Mouse (Mus musculus) limb, embryonic 14.5 days (tissue): ENCODE data around the gene Hs6st3. TPM values are rescaled to one million over a fixed set of nuclear protein-coding genes. Genes with fewer than 3 reads are reported as not detected.
"Not testable (repeated sequence)": the region's sequence is repeated elsewhere in the genome, so short reads cannot be mapped to it uniquely, and the experiment has no call there.

ENCODE experiments used
- ATAC-seq: fragments of 200-750 bp; cut with Nextera tagmentation; 2 replicates; pipeline ENCODE4 v1.8.0; 2017; ENCODE audit warnings: low read depth, moderate number of reproducible peaks, moderate TSS enrichment; ENCODE audit not compliant: low FRiP score
- DNase-seq: peaks from one replicate; pipeline ENCODE4 v3.0.0-alpha.2; 2015; ENCODE audit warnings: low spot score
- H3K27ac ChIP-seq: fragments of 300-500 bp; sonication (generic); replicated peaks from 2 replicates; pipeline ENCODE4 v1.5.1; 2014; ENCODE audit warnings: low read depth, mild to moderate bottlenecking, low read length, moderate library complexity, mixed read lengths
- H3K27me3 ChIP-seq: fragments of 300-500 bp; sonication (generic); 2 replicates; pipeline ENCODE4 v1.6.1; 2014; ENCODE audit warnings: low read length, mixed read lengths; ENCODE audit not compliant: control insufficient read depth, insufficient read depth
- H3K36me3 ChIP-seq: fragments of 300-500 bp; sonication (generic); 2 replicates; pipeline ENCODE4 v1.6.1; 2014; ENCODE audit warnings: mild to moderate bottlenecking, low read length, moderate library complexity, mixed read lengths; ENCODE audit not compliant: control insufficient read depth, insufficient read depth
- H3K4me1 ChIP-seq: fragments of 300-500 bp; sonication (generic); 2 replicates; pipeline ENCODE4 v1.6.1; 2014; ENCODE audit warnings: antibody characterized with exemption, low read length, mixed read lengths; ENCODE audit not compliant: control insufficient read depth, insufficient read depth
- H3K4me2 ChIP-seq: fragments of 300-500 bp; sonication (generic); replicated peaks from 2 replicates; pipeline ENCODE4 v1.6.1; 2014; ENCODE audit warnings: low read depth, mild to moderate bottlenecking, low read length, moderate library complexity; ENCODE audit not compliant: severe bottlenecking
- H3K4me3 ChIP-seq: fragments of 300-500 bp; sonication (generic); replicated peaks from 2 replicates; pipeline ENCODE4 v1.5.1; 2014; ENCODE audit warnings: low read length
- H3K9ac ChIP-seq: fragments of 300-500 bp; sonication (generic); 2 replicates; pipeline ENCODE4 v1.6.1; 2014; ENCODE audit warnings: mild to moderate bottlenecking, low read depth, low read length, moderate library complexity; ENCODE audit not compliant: severe bottlenecking
- H3K9me3 ChIP-seq: fragments of 300-500 bp; sonication (generic); 2 replicates; pipeline ENCODE4 v1.6.1; 2016; ENCODE audit warnings: low read length; ENCODE audit not compliant: control insufficient read depth
- POLR2A ChIP-seq: fragments of 200-500 bp; IDR thresholded peaks from 2 replicates; pipeline ENCODE4 v1.8.0; 2012; ENCODE audit warnings: inconsistent platforms, mild to moderate bottlenecking, moderate library complexity, borderline replicate concordance; ENCODE audit not compliant: insufficient read depth, insufficient read length; ENCODE audit errors: extremely low read depth
- WGBS: fragments of 180-500 bp; shearing (Covaris S2); extraction: QIAGEN DNeasy Blood & Tissue Kit; methylation state at CpG from one replicate; pipeline ENCODE4 v1.1.7; 2014; 5-methylcytosine and 5-hydroxymethylcytosine counted together
- polyA plus RNA-seq, 2 experiments: library from polyadenylated mRNA; depleted of rRNA in 1 of 2; stranded (reverse) in 1 of 2; unstranded in 1 of 2; fragments of >200 nt; fragmentation: Nextera tagmentation in 1 of 2; extraction: Ambion mirVana in 1 of 2; gene quantifications; 2 replicates each; pipeline versions ENCODE4 v1.2.1 to v1.2.3; 2012 to 2014

Hs6st3 gene
- polyA plus RNA-seq, 2 experiments: 0.43 to 0.89 TPM

DNA sequence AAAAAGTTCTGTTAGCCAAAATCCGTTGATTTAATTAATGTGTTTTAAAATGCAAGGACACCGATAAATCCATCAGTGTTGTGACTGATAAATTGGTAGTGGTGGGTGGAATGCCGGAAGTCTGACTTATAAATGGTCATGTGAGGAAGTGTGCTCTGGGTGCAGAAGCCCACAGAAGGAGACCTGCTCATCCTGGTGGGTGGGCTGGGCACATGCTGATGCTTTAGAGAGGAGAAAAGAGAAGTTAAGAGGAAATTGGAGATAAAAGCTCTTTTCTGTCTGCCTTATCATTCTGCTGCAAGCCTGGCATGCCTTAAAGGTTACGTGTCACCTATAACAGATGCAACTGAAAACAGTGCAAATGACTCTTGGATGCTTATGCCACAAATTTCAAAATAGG, 446.9 kb downstream of the Hs6st3 start:
- no peaks in the 10 kb centered on the region for H3K36me3 ChIP-seq
- TF ChIP-seq POLR2A: no peak
- H3K9me3 ChIP-seq: no peaks in the 10 kb centered on the region
- whole genome bisulfite sequencing: 77% methylated on average over 4 of the region's 4 CpGs
- H3K4me2 ChIP-seq: no peak overlapping the region
- no peak overlapping the region for H3K4me3 ChIP-seq
- no peak overlapping the region for H3K9ac ChIP-seq
- no peaks in the 10 kb centered on the region for H3K27me3 ChIP-seq
- peaks cover 14% of the 10 kb centered on the region for H3K4me1 ChIP-seq
- DNase-seq (no peak), ATAC-seq (no peak)
- H3K27ac ChIP-seq: no peak overlapping the region

DNA sequence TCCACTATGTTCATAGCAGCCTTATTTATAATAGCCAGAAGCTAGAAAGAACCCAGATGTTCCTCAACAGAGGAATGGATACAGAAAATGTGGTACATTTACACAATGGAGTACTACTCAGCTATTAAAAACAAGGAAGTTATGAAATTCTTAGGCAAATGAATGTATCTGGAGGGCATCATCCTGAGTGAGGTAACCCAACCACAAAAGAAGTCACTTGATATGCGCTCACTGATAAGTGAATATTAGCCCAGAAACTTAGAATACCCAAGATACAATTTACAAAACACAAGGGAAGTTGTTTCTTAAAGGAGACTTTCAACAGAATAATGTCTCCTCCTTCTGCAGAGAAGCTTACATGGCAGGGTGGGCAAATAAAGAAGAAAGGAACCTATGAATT, 449.2 kb downstream of the Hs6st3 start:
- H3K27ac ChIP-seq, H3K4me3 ChIP-seq, H3K4me1 ChIP-seq, ATAC-seq, H3K27me3 ChIP-seq, H3K9me3 ChIP-seq, H3K4me2 ChIP-seq, H3K9ac ChIP-seq, DNase-seq, H3K36me3 ChIP-seq: not testable (repeated sequence)
- WGBS: 91% methylated on average over 1 of the region's 1 CpGs

DNA sequence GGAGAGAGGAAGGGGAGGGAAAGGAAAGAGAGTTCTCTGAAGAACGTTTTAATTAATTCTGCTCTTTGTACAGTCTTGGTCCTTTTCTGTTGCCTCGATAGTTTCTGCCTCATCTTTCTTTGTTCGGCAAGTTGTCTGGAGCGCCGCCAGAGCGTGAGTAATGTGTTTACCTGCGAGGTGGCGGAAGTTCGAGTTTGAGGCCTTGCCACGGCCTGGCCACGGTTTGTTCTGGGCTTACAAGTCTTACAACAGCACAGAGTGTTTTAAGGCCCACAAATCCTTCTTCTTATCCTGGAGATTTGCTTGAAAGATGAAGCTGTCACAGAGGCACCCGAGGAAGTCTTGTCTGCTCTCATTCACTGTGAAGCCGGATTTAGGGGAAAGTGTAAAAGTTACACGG, 466.2 kb downstream of the Hs6st3 start:
- no peak for DNase-seq
- 61% methylated on average over 14 of the region's 14 CpGs for WGBS
- no peak overlapping the region; the same call in 1 of the 2 replicates for H3K9ac ChIP-seq
- H3K27me3 ChIP-seq: no peaks in the 10 kb centered on the region
- no peak for TF ChIP-seq POLR2A
- no peak overlapping the region for H3K4me2 ChIP-seq
- no peaks in the 10 kb centered on the region for H3K36me3 ChIP-seq
- H3K27ac ChIP-seq: no peak overlapping the region
- no peaks in the 10 kb centered on the region for H3K9me3 ChIP-seq
- ATAC-seq: no peak
- H3K4me3 ChIP-seq: no peak overlapping the region
- no peaks in the 10 kb centered on the region for H3K4me1 ChIP-seq

DNA sequence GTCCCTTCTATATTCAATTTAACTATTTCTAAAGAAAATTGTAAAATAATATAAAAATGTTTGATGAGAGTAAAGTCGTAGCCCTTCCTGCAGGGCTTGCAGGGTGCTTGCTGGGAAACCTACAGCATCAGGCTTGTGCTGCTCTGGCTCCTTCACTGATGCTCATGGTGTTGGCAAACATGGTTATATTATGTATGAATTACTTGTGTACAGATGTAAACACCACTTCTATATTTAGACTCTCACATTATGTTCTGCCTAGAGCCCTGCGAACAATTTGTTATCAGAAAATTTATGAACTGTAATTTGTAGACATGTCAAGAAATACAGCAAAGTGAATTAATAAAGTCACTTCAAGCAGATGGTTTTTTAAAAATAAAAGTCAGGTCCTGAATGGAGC, 474.7 kb downstream of the Hs6st3 start:
- no peak overlapping the region for H3K9ac ChIP-seq
- no peaks in the 10 kb centered on the region for H3K4me1 ChIP-seq
- DNase-seq (no peak), ATAC-seq (no peak)
- no peak for TF ChIP-seq POLR2A
- no peaks in the 10 kb centered on the region for H3K36me3 ChIP-seq
- 81% methylated on average over 2 of the region's 2 CpGs for WGBS
- H3K9me3 ChIP-seq: no peaks in the 10 kb centered on the region
- no peak overlapping the region for H3K4me2 ChIP-seq
- H3K27ac ChIP-seq: no peak overlapping the region
- H3K27me3 ChIP-seq: no peaks in the 10 kb centered on the region
- no peak overlapping the region for H3K4me3 ChIP-seq

GRCm38 (mm10) chr14:119629127-119629526, 491.0 kb downstream of the Hs6st3 start:
- Histone ChIP-seq H3K4me1 (peaks cover 3% of the 10 kb centered on the region; the same call in 1 of the 2 replicates), H3K27ac (no peak overlapping the region), H3K27me3 (no peaks in the 10 kb centered on the region), H3K4me2 (no peak overlapping the region), H3K9ac (no peak overlapping the region), H3K9me3 (no peaks in the 10 kb centered on the region), H3K4me3 (no peak overlapping the region), H3K36me3 (no peaks in the 10 kb centered on the region)
- TF ChIP-seq POLR2A: no peak
- WGBS: 78% methylated on average over 1 of the region's 1 CpGs
- ATAC-seq (no peak), DNase-seq (no peak)

DNA sequence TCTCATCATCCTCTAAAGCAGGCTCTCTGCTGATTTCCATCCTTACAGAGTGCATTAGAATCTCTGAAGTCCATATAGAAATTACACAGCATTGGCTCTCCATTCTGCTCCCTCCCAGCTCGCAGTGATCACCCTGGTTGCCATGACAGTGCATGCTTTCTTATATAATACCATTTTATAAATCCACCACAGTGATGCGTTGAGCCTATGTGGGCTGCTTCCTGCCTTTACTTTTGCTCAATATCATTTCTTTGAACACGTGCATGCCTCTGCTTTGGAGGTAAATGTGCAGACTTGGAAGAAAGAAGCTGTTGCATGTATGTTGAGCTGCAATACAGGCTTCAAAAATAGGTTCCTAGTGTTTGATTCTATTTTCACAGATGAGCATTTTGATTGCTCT, 494.9 kb downstream of the Hs6st3 start:
- Histone ChIP-seq H3K27ac (no peak overlapping the region), H3K9me3 (no peaks in the 10 kb centered on the region), H3K27me3 (no peaks in the 10 kb centered on the region), H3K4me1 (peaks cover 11% of the 10 kb centered on the region; the same call in 1 of the 2 replicates), H3K9ac (no peak overlapping the region), H3K36me3 (no peaks in the 10 kb centered on the region), H3K4me3 (no peak overlapping the region), H3K4me2 (no peak overlapping the region)
- WGBS: 40% methylated on average over 3 of the region's 3 CpGs
- ATAC-seq: no peak
- no peak for DNase-seq
- no peak for TF ChIP-seq POLR2A
